Mouse (Mus musculus): ENCODE data around the gene Atpif1. TPM values are rescaled to one million over a fixed set of nuclear protein-coding genes. Genes with fewer than 3 reads are reported as not detected.
A peak's percentile ranks its signal among the peaks of the same experiment; 100 is the strongest.

Atpif1 gene
- polyA plus RNA-seq, 1 experiment from 2014 or later, result 1,358 TPM

DNA sequence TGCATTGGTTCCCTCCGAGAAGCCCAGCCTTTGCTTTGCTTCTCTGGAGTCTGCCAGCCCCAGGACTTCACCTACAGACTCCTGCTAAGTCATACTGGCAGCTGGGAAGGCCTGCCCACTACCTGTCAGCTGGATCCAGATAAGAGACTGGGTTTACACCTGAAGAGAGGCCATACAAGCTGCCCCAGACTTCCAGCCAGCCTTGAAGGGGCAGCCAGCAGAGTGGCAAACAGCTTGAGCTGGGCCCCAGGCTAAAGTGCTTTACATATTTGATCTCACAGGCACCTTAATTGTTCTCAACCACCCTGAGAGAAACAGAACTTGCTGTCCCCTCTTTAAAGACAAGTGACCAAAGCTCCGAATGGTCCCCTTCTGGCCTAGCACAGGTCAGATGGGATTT is 26.2 kb downstream of the Atpif1 start:
- Histone ChIP-seq H3K4me2 (replicated peaks; ENCODE audit: low read depth, low read length) (no peak overlapping the region), H3K4me1 (ENCODE audit: control insufficient read depth, insufficient read depth, low read length) (peaks cover 2% of the 10 kb centered on the region; the same call in 1 of the 2 replicates), H3K9ac (replicated peaks; ENCODE audit: low read depth, low read length) (0 out of 2 replicates have a peak overlapping the region, but pooled peaks have one; percentile 2), H3K9me3 (ENCODE audit: control insufficient read depth, low read depth, low read length) (no peaks in the 10 kb centered on the region), H3K36me3 (ENCODE audit: control insufficient read depth, insufficient read depth, low read length) (no peaks in the 10 kb centered on the region), H3K4me3 (ENCODE audit: low read depth, low read length) (no peak overlapping the region), H3K27ac (ENCODE audit: low read length) (no peak overlapping the region), H3K27me3 (ENCODE audit: control insufficient read depth, insufficient read depth, low read length) (no peaks in the 10 kb centered on the region)
- no peak for ATAC-seq (ENCODE audit: insufficient number of reproducible peaks, insufficient read depth, low FRiP score, low read depth)
- WGBS, result 51% methylated on average over 2 of the region's 2 CpGs

DNA sequence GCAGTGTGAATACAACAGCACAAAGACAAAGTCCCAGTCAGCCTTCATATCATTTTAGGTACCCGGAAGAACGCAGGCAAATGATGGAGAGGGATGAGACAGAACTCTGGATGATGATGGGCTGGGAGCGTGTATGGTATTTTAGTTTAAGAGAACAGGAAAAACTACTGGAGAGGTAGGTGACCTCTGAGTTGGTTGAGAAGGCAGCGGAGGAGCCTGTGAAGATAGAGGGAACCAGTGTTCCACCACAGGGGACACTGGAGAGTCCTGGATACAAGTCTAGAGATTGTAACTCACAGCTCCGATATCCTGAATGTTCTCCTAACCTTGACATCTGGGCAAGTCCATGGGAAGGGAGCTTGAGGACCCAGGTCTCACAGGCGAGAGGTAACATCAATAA is 27.2 kb downstream of the Atpif1 start:
- no peaks in the 10 kb centered on the region for H3K27me3 ChIP-seq (ENCODE audit: control insufficient read depth, insufficient read depth, low read length)
- H3K4me1 ChIP-seq (ENCODE audit: control insufficient read depth, insufficient read depth, low read length), result peaks cover 2% of the 10 kb centered on the region; the same call in 1 of the 2 replicates
- WGBS, result 79% methylated on average over 6 of the region's 6 CpGs
- H3K9me3 ChIP-seq (ENCODE audit: control insufficient read depth, low read depth, low read length), result no peaks in the 10 kb centered on the region
- H3K4me3 ChIP-seq (ENCODE audit: low read depth, low read length), result no peak overlapping the region
- no peak overlapping the region for H3K9ac ChIP-seq (replicated peaks; ENCODE audit: low read depth, low read length)
- H3K4me2 ChIP-seq (replicated peaks; ENCODE audit: low read depth, low read length), result no peak overlapping the region
- no peak for ATAC-seq (ENCODE audit: insufficient number of reproducible peaks, insufficient read depth, low FRiP score, low read depth)
- no peak overlapping the region for H3K27ac ChIP-seq (ENCODE audit: low read length)
- H3K36me3 ChIP-seq (ENCODE audit: control insufficient read depth, insufficient read depth, low read length), result no peaks in the 10 kb centered on the region

DNA sequence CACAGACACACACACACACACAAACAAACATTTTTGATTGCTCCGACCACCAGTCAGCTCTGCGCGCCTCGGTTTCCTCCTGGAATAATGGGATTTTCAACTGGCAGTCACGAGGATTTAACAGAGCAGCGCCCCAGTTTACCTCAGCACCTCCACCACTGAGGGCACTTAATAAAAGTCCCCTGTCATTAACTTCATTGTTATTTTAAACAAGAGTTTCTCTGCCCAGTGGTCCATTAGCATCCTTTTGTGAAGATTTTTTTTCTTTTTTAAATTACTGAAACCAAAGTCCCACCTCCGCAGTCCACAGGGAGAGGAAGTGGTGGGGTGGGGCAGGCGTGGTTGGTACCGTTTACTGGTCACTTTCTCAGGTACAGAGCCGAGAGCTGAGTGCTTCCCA is 27.7 kb downstream of the Atpif1 start:
- H3K27me3 ChIP-seq (ENCODE audit: control insufficient read depth, insufficient read depth, low read length), result no peaks in the 10 kb centered on the region
- WGBS, result 49% methylated on average over 10 of the region's 10 CpGs
- H3K4me2 ChIP-seq (replicated peaks; ENCODE audit: low read depth, low read length), result no peak overlapping the region
- no peaks in the 10 kb centered on the region for H3K36me3 ChIP-seq (ENCODE audit: control insufficient read depth, insufficient read depth, low read length)
- H3K27ac ChIP-seq (ENCODE audit: low read length), result no peak overlapping the region
- peaks cover 2% of the 10 kb centered on the region; the same call in 1 of the 2 replicates for H3K4me1 ChIP-seq (ENCODE audit: control insufficient read depth, insufficient read depth, low read length)
- H3K4me3 ChIP-seq (ENCODE audit: low read depth, low read length), result no peak overlapping the region
- no peaks in the 10 kb centered on the region for H3K9me3 ChIP-seq (ENCODE audit: control insufficient read depth, low read depth, low read length)
- no peak overlapping the region for H3K9ac ChIP-seq (replicated peaks; ENCODE audit: low read depth, low read length)
- no peak for ATAC-seq (ENCODE audit: insufficient number of reproducible peaks, insufficient read depth, low FRiP score, low read depth)

DNA sequence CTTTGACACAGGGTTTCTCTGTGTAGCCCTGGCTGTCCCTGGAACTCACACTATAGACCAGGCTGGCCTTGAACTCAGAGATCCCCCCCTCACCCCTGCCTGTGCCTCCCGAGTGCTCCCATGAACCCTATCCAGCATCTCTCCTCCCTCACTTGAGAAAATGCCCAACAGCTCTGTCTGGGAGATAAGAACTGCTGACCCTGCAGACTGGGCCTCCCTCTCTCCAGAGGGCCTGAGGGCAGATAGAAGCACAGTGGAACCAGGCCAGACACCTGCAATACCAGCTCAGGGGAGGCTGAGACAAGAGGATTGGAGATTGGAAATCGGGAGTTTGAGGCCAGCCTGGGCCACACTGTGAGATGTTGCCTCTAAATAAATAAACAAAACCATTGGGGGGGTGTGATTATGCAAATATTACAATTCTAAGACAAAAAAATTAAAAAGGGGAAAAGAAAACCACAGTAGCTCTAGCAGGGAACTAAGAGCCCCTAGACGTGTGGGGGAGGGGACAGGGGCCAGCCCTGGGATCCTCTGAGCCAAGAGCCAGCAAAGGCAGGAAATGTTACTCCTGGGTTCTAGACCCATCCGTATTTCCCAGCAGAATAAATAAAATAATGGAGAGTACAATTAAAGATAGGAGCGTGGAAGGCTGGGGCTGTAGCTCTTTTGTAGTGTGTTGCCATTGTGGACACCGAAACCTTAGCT is 28.3 kb downstream of the Atpif1 start:
- no peak overlapping the region for H3K4me2 ChIP-seq (replicated peaks; ENCODE audit: low read depth, low read length)
- H3K36me3 ChIP-seq (ENCODE audit: control insufficient read depth, insufficient read depth, low read length), result no peaks in the 10 kb centered on the region
- H3K4me3 ChIP-seq (ENCODE audit: low read depth, low read length), result no peak overlapping the region
- no peaks in the 10 kb centered on the region for H3K27me3 ChIP-seq (ENCODE audit: control insufficient read depth, insufficient read depth, low read length)
- no peaks in the 10 kb centered on the region for H3K4me1 ChIP-seq (ENCODE audit: control insufficient read depth, insufficient read depth, low read length)
- 66% methylated on average over 6 of the region's 6 CpGs for WGBS
- H3K9ac ChIP-seq (replicated peaks; ENCODE audit: low read depth, low read length), result no peak overlapping the region
- no peak overlapping the region for H3K27ac ChIP-seq (ENCODE audit: low read length)
- no peak for ATAC-seq (ENCODE audit: insufficient number of reproducible peaks, insufficient read depth, low FRiP score, low read depth)
- H3K9me3 ChIP-seq (ENCODE audit: control insufficient read depth, low read depth, low read length), result no peaks in the 10 kb centered on the region

DNA sequence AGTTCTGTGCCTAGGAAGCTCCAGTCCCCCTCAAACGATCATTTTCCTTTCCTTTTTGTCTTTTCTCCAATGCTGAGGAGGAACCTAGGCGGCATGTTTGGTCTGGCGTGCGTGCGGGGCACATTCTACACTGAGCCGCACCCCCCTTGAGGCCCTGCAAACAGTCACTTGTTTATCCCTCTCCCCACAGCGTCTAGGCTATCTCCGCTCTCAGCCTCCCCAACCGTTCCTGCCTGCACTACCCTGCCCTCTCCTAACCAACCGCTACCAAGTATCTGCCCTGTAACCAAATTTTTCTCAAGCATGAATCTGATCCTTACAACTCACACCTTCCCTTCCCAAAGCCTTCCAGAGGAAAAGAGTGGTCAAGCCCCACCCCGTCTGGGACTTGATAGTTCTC is 30.1 kb downstream of the Atpif1 start:
- Histone ChIP-seq H3K36me3 (ENCODE audit: control insufficient read depth, insufficient read depth, low read length) (peaks cover 3% of the 10 kb centered on the region; the same call in 1 of the 2 replicates), H3K27ac (ENCODE audit: low read length) (no peak overlapping the region), H3K9me3 (ENCODE audit: control insufficient read depth, low read depth, low read length) (no peaks in the 10 kb centered on the region), H3K4me2 (replicated peaks; ENCODE audit: low read depth, low read length) (no peak overlapping the region), H3K27me3 (ENCODE audit: control insufficient read depth, insufficient read depth, low read length) (no peaks in the 10 kb centered on the region), H3K4me3 (ENCODE audit: low read depth, low read length) (no peak overlapping the region), H3K9ac (replicated peaks; ENCODE audit: low read depth, low read length) (no peak overlapping the region), H3K4me1 (ENCODE audit: control insufficient read depth, insufficient read depth, low read length) (no peaks in the 10 kb centered on the region)
- no peak for ATAC-seq (ENCODE audit: insufficient number of reproducible peaks, insufficient read depth, low FRiP score, low read depth)
- 65% methylated on average over 11 of the region's 11 CpGs for WGBS

DNA sequence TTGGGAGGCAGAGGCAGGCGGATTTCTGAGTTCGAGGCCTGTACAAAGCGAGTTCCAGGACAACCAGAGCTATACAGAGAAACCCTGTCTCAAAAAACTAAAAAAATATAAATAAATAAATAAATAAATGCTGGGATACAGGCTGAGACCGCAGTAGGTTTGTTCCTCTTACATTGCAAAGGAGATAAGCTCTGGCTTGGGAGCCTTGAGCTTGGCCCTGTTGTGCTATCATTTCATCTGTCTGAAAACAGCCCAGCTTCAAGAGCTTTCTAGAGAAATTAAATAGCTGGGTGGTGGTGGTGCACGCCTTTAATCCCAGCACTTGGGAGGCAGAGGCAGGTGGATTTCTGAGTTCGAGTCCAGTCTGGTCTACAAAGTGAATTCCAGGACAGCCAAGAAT is 31.8 kb downstream of the Atpif1 start:
- Histone ChIP-seq H3K9ac (replicated peaks; ENCODE audit: low read depth, low read length) (no peak overlapping the region), H3K4me2 (replicated peaks; ENCODE audit: low read depth, low read length) (no peak overlapping the region), H3K4me1 (ENCODE audit: control insufficient read depth, insufficient read depth, low read length) (no peaks in the 10 kb centered on the region), H3K27me3 (ENCODE audit: control insufficient read depth, insufficient read depth, low read length) (no peaks in the 10 kb centered on the region), H3K4me3 (ENCODE audit: low read depth, low read length) (no peak overlapping the region), H3K36me3 (ENCODE audit: control insufficient read depth, insufficient read depth, low read length) (peaks cover 9% of the 10 kb centered on the region; the same call in 1 of the 2 replicates), H3K9me3 (ENCODE audit: control insufficient read depth, low read depth, low read length) (no peaks in the 10 kb centered on the region), H3K27ac (ENCODE audit: low read length) (no peak overlapping the region)
- ATAC-seq (ENCODE audit: insufficient number of reproducible peaks, insufficient read depth, low FRiP score, low read depth), result no peak
- WGBS, result 92% methylated on average over 6 of the region's 6 CpGs

DNA sequence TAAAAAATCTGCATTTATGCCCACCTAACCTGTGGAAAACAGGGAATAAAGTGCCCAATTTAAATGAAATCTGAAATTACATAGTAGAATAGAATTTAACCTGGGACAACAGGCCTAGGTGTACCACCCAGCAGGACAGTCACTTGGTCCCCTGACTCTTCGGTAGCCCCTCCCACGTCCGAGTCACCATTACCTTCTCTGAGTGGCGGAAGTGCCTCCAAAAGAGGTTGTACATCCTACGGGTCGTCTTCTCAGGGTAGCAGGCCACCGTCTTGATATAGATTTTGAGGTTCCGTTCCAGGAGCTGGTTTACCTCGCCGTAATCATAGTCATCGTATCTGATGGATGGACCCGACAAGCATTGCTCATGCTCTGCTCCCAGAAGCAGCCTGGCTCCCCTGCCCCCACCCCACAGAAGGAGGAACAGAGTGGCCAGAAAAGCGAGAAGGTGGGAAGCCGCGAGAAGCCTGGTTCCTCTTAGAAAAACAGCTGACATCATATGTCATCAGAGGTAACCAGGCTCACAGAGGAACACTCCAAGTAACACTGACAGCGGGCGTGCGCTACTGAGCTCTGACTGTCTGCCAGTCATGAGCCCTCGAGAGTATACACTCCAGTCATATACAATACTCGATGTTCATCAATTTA is 39.1 kb downstream of the Atpif1 start:
- 84% methylated on average over 20 of the region's 20 CpGs for WGBS
- no peak overlapping the region for H3K27ac ChIP-seq (ENCODE audit: low read length)
- H3K9me3 ChIP-seq (ENCODE audit: control insufficient read depth, low read depth, low read length), result no peaks in the 10 kb centered on the region
- no peak overlapping the region for H3K9ac ChIP-seq (replicated peaks; ENCODE audit: low read depth, low read length)
- no peak overlapping the region for H3K4me3 ChIP-seq (ENCODE audit: low read depth, low read length)
- H3K4me2 ChIP-seq (replicated peaks; ENCODE audit: low read depth, low read length), result no peak overlapping the region
- ATAC-seq (ENCODE audit: insufficient number of reproducible peaks, insufficient read depth, low FRiP score, low read depth), result no peak
- peaks cover 28% of the 10 kb centered on the region; the same call in 1 of the 2 replicates for H3K36me3 ChIP-seq (ENCODE audit: control insufficient read depth, insufficient read depth, low read length)
- H3K27me3 ChIP-seq (ENCODE audit: control insufficient read depth, insufficient read depth, low read length), result no peaks in the 10 kb centered on the region
- H3K4me1 ChIP-seq (ENCODE audit: control insufficient read depth, insufficient read depth, low read length), result no peaks in the 10 kb centered on the region

DNA sequence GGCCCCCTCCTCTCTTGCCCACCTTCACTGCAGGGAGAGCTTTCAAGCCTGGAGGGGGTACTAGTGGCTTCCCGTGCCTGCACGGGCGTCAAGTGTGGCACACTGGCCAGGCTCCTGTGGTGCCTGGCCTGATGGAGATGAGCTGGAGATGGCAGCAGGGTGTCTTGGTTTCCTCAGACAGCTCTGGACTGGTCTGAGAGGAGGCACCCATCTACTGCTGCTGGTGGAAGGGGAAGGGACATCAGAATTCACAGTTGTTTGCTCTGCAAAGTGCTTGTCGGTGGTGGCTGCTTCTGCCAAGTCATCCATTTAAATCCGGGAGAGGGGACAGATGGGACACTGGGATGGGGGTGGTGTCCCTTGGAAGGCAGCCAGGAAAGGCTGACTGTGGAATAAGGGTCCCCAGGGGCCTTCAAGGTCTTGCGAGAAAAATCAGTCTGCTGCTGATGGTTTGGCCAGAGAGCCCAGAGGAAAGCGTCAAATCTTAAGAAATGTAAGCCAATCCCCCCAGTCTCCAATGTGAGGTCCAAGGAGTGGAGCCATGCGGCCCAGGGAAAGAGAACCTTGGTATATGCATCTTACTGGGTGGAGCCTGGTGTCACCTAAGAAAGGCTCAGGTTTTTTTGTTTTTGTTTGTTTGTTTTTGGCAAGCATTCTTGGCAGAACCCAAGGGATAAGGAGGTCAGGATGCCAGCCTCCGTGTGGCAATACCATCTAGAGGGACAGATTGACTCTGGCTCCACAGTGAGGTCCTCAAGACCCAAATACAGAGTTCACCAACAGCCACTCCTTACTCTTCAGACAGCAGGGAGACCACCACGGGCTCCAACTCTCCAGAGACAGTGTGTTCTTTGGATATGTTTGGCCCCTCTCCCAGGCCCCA is 41.0 kb downstream of the Atpif1 start:
- Histone ChIP-seq H3K36me3 (ENCODE audit: control insufficient read depth, insufficient read depth, low read length) (peaks cover 25% of the 10 kb centered on the region; the same call in 1 of the 2 replicates), H3K4me3 (ENCODE audit: low read depth, low read length) (no peak overlapping the region), H3K27ac (ENCODE audit: low read length) (no peak overlapping the region), H3K9ac (replicated peaks; ENCODE audit: low read depth, low read length) (no peak overlapping the region), H3K27me3 (ENCODE audit: control insufficient read depth, insufficient read depth, low read length) (no peaks in the 10 kb centered on the region), H3K4me2 (replicated peaks; ENCODE audit: low read depth, low read length) (no peak overlapping the region), H3K9me3 (ENCODE audit: control insufficient read depth, low read depth, low read length) (no peaks in the 10 kb centered on the region), H3K4me1 (ENCODE audit: control insufficient read depth, insufficient read depth, low read length) (no peaks in the 10 kb centered on the region)
- 64% methylated on average over 10 of the region's 10 CpGs for WGBS
- no peak for ATAC-seq (ENCODE audit: insufficient number of reproducible peaks, insufficient read depth, low FRiP score, low read depth)
